Mouse (Mus musculus) hematopoietic stem cell, adult 5-6 weeks (primary cell): ENCODE measurements around the gene Fyn. TPM values are rescaled to one million over a fixed set of nuclear protein-coding genes. Genes with fewer than 3 reads are reported as not detected.

Experiments used
- ATAC-seq, 2 experiments: fragments of 125-278 bp in 1 of 2; replicated peaks in 1 of 2; 2 replicates each; pipeline ENCODE4 v1.8.0; 2016 to 2017; ENCODE audit warnings: inconsistent platforms in 2 of 2, mild to moderate bottlenecking in 2 of 2, moderate number of reproducible peaks in 2 of 2, low read depth in 1 of 2, moderate TSS enrichment in 1 of 2; ENCODE audit not compliant: low FRiP score in 2 of 2, poor library complexity in 2 of 2, severe bottlenecking in 2 of 2, insufficient read depth in 1 of 2, low TSS enrichment in 1 of 2
- total RNA-seq: library from RNA; stranded (forward); fragments of 172-1452, 232-1000 nt; gene quantifications from 2 replicates; pipeline ENCODE4 v1.2.3, GENCODE M21; 2017

Fyn gene
- total RNA-seq, 1 experiment from 2014 or later: 43.7 TPM

GRCm38 (mm10) chr10:39403706-39404105, 35.1 kb downstream of the Fyn start:
- ATAC-seq: no peak

- ATAC-seq: no peak
Measured at GRCm38 (mm10) chr10:39404175-39404574, 35.5 kb downstream of the Fyn start.

- ATAC-seq: 0 out of 4 replicates have a peak, but pooled peaks of 1 of the 2 experiments have one; percentile 9
Measured at GRCm38 (mm10) chr10:39405982-39406797, 37.5 kb downstream of the Fyn start.

- no peak for ATAC-seq
Measured at GRCm38 (mm10) chr10:39406798-39407189, 38.1 kb downstream of the Fyn start.

GRCm38 (mm10) chr10:39407553-39407952, 38.9 kb downstream of the Fyn start:
- no peak for ATAC-seq

- no peak for ATAC-seq
Measured at GRCm38 (mm10) chr10:39409602-39410001, 40.9 kb downstream of the Fyn start.

GRCm38 (mm10) chr10:39410151-39410649, 41.5 kb downstream of the Fyn start:
- no peak for ATAC-seq

GRCm38 (mm10) chr10:39411857-39412559, 43.4 kb downstream of the Fyn start:
- 0 out of 4 replicates have a peak, but pooled peaks of 1 of the 2 experiments have one; percentile 11 for ATAC-seq

GRCm38 (mm10) chr10:39412826-39413620, 44.4 kb downstream of the Fyn start:
- ATAC-seq: peak; percentile 47 to 79

- no peak for ATAC-seq
Measured at GRCm38 (mm10) chr10:39414068-39414467, 45.4 kb downstream of the Fyn start.

GRCm38 (mm10) chr10:39415586-39415985, 46.9 kb downstream of the Fyn start:
- ATAC-seq: no peak

- no peak for ATAC-seq
Measured at GRCm38 (mm10) chr10:39417611-39418010, 49.0 kb downstream of the Fyn start.

- ATAC-seq: no peak
Measured at GRCm38 (mm10) chr10:39418395-39418794, 49.7 kb downstream of the Fyn start.

GRCm38 (mm10) chr10:39420842-39421617, 52.4 kb downstream of the Fyn start:
- ATAC-seq: peak; percentile 90 to 94

- ATAC-seq: no peak
Measured at GRCm38 (mm10) chr10:39421772-39422171, 53.1 kb downstream of the Fyn start.

GRCm38 (mm10) chr10:39424643-39425042, 56.0 kb downstream of the Fyn start:
- no peak for ATAC-seq

GRCm38 (mm10) chr10:39426033-39426432, 57.4 kb downstream of the Fyn start:
- no peak for ATAC-seq
